Mouse (Mus musculus): Measurements from ENCODE around the gene Trim40. TPM values are rescaled to one million over a fixed set of nuclear protein-coding genes. Genes with fewer than 3 reads are reported as not detected.

Gene Trim40
- 6.8 TPM in 2 replicates for polyA plus RNA-seq (2015; fragmentation: Nextera tagmentation; extraction: Ambion mirVana)

DNA sequence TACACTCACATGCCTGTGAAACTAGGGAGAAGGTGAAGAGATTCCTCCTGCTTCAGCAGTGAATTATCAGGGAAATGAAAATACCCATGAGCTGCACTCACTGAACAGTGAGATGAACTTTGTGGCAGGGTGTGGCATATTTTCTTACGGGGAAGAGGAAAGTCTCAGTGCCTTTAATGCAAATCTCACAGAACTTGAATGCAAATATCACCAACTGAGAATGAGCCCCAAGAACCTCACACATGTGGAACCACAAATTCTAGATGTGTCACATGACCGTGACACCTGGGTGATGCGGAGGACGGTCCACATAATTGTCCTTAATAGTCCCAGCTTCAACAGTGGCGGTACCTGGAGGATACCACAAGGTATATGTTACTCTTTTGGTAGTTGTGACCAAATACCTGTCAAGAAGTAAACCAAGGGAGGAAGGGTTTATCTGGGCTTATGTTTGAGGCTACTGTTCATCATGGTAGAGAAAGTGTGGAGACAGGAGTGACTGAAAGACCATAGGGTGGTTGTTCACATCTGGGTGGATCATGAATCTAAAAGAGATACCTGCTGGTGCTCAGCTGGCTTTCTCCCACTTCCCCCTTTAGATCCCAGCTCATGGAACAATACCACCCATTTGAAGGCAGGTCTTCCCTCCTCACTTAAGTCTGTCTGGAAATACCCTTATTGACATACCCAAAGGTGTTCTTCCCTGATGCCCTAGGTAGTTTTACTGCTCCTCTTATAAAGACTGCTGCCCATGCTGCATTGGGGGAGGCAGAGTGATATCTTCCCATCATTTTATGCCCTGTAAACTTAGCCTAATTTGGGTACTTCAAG lies at the start of gene Trim40:
Gene Trim40, minus strand, starts transcription at position 51 of the 831 bp plus-strand sequence.
- Histone ChIP-seq H3K9ac (ENCODE audit: low read depth, low read length) (peak within 1 kb of the TSS; percentile 22; the same call in 1 of the 2 replicates), H3K4me3 (ENCODE audit: low read depth, low read length) (no peak within 1 kb of the TSS), H3K27me3 (replicated peaks; ENCODE audit: control insufficient read depth, insufficient read depth, low read length) (no peaks in the 10 kb centered on the region), H3K27ac (ENCODE audit: low read depth, low read length) (peak within 1 kb of the TSS; percentile 73), H3K4me2 (replicated peaks; ENCODE audit: low read depth) (peak within 1 kb of the TSS; percentile 46), H3K9me3 (ENCODE audit: control insufficient read depth) (no peaks in the 10 kb centered on the region), H3K36me3 (ENCODE audit: control insufficient read depth, insufficient read depth) (no peaks in the 10 kb centered on the region), H3K4me1 (replicated peaks; ENCODE audit: control insufficient read depth, insufficient read depth, low read length) (peaks cover 6% of the 10 kb centered on the region; the same call in 1 of the 2 replicates)
- TF ChIP-seq CTCF (IDR thresholded peaks at IDR 0.05; ENCODE audit: low read depth) = no peak
- 59% methylated on average over 5 of the region's 5 CpGs for WGBS
- peak; percentile 19; the same call in 1 of the 2 replicates for ATAC-seq

DNA sequence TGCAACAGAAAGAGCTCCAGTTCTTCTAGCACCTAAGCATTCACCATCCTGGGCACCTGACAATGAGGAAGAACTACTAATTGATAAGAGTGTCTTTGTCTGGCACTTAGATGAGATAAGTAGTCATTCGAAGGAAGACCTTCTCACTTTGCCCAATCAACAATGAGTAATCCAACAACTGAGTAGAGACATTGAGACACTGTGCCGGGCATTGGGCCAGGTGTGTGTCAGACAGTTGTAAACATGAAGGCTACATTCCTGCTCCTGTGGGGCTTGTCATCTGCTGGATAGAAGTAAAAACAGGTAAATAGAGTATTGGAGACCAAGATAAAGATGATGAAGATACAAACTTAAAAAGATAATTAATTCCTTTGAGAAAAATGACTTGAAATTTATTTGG lies 48.1 kb upstream of the Trim40 start:
- peaks cover 9% of the 10 kb centered on the region for H3K27me3 ChIP-seq (replicated peaks; ENCODE audit: control insufficient read depth, insufficient read depth, low read length)
- ATAC-seq = no peak
- H3K4me2 ChIP-seq (replicated peaks; ENCODE audit: low read depth) = no peak overlapping the region
- H3K9me3 ChIP-seq (ENCODE audit: control insufficient read depth) = no peaks in the 10 kb centered on the region
- no peak overlapping the region for H3K27ac ChIP-seq (ENCODE audit: low read depth, low read length)
- no peak overlapping the region for H3K4me3 ChIP-seq (ENCODE audit: low read depth, low read length)
- no peaks in the 10 kb centered on the region for H3K36me3 ChIP-seq (ENCODE audit: control insufficient read depth, insufficient read depth)
- no peaks in the 10 kb centered on the region; the same call in 1 of the 2 replicates for H3K4me1 ChIP-seq (replicated peaks; ENCODE audit: control insufficient read depth, insufficient read depth, low read length)
- no peak for TF ChIP-seq CTCF (IDR thresholded peaks at IDR 0.05; ENCODE audit: low read depth)
- no peak overlapping the region for H3K9ac ChIP-seq (ENCODE audit: low read depth, low read length)
- WGBS = 30% methylated on average over 2 of the region's 2 CpGs

DNA sequence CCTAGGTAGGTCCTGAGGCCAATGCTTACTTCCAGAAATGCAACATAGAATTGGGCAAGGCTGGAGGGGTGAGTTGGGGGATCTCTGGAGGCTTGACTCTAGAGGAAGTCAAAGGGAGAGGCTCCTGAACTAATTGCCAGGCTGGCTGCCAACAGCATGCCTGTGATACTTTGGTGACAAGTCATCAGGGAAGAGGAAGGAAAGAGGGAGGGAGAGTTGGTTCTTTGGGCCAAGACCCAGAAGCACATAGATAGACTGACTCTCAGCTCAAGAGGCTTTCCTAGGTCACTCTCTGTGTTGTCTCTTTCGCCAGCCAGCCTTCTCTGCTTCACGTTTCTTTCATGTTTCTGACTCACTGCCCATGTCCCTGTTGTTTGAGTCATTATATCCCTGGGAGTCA lies 41.9 kb upstream of the Trim40 start:
- H3K36me3 ChIP-seq (ENCODE audit: control insufficient read depth, insufficient read depth) = no peaks in the 10 kb centered on the region
- H3K4me1 ChIP-seq (replicated peaks; ENCODE audit: control insufficient read depth, insufficient read depth, low read length) = no peaks in the 10 kb centered on the region
- H3K27ac ChIP-seq (ENCODE audit: low read depth, low read length) = no peak overlapping the region
- no peaks in the 10 kb centered on the region for H3K9me3 ChIP-seq (ENCODE audit: control insufficient read depth)
- no peaks in the 10 kb centered on the region for H3K27me3 ChIP-seq (replicated peaks; ENCODE audit: control insufficient read depth, insufficient read depth, low read length)
- WGBS = 65% methylated on average over 2 of the region's 2 CpGs
- H3K4me3 ChIP-seq (ENCODE audit: low read depth, low read length) = no peak overlapping the region
- ATAC-seq = no peak
- H3K4me2 ChIP-seq (replicated peaks; ENCODE audit: low read depth) = no peak overlapping the region
- H3K9ac ChIP-seq (ENCODE audit: low read depth, low read length) = no peak overlapping the region
- no peak for TF ChIP-seq CTCF (IDR thresholded peaks at IDR 0.05; ENCODE audit: low read depth)

DNA sequence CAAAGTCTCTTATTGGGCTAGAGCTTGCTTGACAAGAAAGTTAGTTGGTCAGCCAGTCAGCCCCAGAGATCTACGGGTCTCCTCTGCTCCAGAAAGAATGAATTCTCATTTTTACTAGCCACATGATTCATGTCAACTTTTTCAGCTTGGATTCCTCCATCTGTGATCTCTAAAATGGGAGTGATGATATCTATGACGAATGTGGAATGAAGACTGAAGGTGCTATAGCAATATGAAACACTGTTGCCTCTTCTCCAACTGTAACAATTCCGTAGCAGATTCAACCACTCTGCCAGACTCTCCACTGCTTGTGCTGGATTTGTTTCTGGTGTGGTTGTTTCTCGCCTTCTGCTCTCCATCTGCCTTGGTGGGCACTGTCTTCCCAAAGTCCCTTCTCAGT lies 41.2 kb upstream of the Trim40 start:
- Histone ChIP-seq H3K4me3 (ENCODE audit: low read depth, low read length) (no peak overlapping the region), H3K27ac (ENCODE audit: low read depth, low read length) (no peak overlapping the region), H3K4me1 (replicated peaks; ENCODE audit: control insufficient read depth, insufficient read depth, low read length) (no peaks in the 10 kb centered on the region), H3K9me3 (ENCODE audit: control insufficient read depth) (no peaks in the 10 kb centered on the region), H3K27me3 (replicated peaks; ENCODE audit: control insufficient read depth, insufficient read depth, low read length) (no peaks in the 10 kb centered on the region), H3K9ac (ENCODE audit: low read depth, low read length) (no peak overlapping the region), H3K36me3 (ENCODE audit: control insufficient read depth, insufficient read depth) (no peaks in the 10 kb centered on the region), H3K4me2 (replicated peaks; ENCODE audit: low read depth) (no peak overlapping the region)
- ATAC-seq = no peak
- no peak for TF ChIP-seq CTCF (IDR thresholded peaks at IDR 0.05; ENCODE audit: low read depth)
- 81% methylated on average over 4 of the region's 4 CpGs for WGBS

DNA sequence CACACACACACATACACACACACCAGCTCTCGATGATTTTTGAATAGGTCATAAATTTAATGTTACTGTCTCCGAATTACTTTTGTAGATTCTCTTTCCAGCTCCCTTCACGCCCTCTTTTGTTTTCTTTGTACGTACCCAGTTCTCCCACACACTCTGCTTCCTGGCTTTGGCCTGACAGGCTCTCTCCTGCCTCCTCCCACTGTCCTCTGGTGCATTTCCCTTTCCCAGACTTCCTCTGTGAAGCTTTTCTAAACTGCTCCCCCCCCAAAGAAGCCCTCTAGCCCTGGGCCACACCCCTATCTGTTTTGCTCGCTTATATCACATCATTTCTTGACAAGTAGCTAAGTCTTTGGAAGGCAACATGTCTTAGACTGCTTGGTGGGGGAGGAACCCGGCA lies 40.3 kb upstream of the Trim40 start:
- Histone ChIP-seq H3K27me3 (replicated peaks; ENCODE audit: control insufficient read depth, insufficient read depth, low read length) (no peaks in the 10 kb centered on the region), H3K36me3 (ENCODE audit: control insufficient read depth, insufficient read depth) (no peaks in the 10 kb centered on the region), H3K27ac (ENCODE audit: low read depth, low read length) (no peak overlapping the region), H3K4me3 (ENCODE audit: low read depth, low read length) (no peak overlapping the region), H3K4me1 (replicated peaks; ENCODE audit: control insufficient read depth, insufficient read depth, low read length) (no peaks in the 10 kb centered on the region), H3K9me3 (ENCODE audit: control insufficient read depth) (no peaks in the 10 kb centered on the region), H3K9ac (ENCODE audit: low read depth, low read length) (no peak overlapping the region), H3K4me2 (replicated peaks; ENCODE audit: low read depth) (no peak overlapping the region)
- no peak for ATAC-seq
- no peak for TF ChIP-seq CTCF (IDR thresholded peaks at IDR 0.05; ENCODE audit: low read depth)
- 70% methylated on average over 6 of the region's 6 CpGs for WGBS

DNA sequence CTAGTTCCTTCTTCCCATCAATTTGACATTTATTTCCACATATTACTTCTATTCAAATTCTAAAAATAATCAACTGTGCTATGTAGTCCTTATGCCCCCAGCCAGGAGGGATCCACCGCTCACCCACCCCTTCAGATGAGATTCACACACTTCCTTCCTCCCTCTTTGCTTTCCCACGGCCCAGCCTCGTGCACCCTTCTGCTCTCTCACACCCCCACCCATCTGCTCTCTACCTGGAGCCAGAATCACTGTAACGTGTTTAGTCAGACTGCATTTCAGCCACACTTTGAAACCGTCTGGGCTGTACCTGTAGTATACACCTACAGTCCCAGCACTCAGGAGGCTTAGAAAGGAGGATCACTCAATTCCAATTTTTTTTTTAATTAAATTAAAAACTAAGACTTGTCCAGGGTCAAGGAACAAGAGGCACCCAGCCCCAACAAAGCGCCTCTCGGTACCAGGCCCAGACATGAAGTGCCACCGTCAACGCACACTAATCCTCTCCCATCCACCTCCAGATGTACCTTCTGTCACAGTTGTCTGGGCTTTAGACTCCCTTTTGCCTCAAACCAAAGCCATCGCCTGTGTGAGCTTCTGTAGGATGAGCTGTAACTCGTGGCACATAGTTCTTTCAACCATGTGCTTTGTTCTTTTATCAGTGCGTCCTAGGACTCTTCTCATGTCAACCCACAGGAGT lies 39.5 kb upstream of the Trim40 start:
- Histone ChIP-seq H3K27me3 (replicated peaks; ENCODE audit: control insufficient read depth, insufficient read depth, low read length) (no peaks in the 10 kb centered on the region), H3K9ac (ENCODE audit: low read depth, low read length) (no peak overlapping the region), H3K4me1 (replicated peaks; ENCODE audit: control insufficient read depth, insufficient read depth, low read length) (no peaks in the 10 kb centered on the region), H3K36me3 (ENCODE audit: control insufficient read depth, insufficient read depth) (no peaks in the 10 kb centered on the region), H3K9me3 (ENCODE audit: control insufficient read depth) (no peaks in the 10 kb centered on the region), H3K4me3 (ENCODE audit: low read depth, low read length) (no peak overlapping the region), H3K4me2 (replicated peaks; ENCODE audit: low read depth) (no peak overlapping the region), H3K27ac (ENCODE audit: low read depth, low read length) (no peak overlapping the region)
- TF ChIP-seq CTCF (IDR thresholded peaks at IDR 0.05; ENCODE audit: low read depth) = no peak
- 78% methylated on average over 12 of the region's 12 CpGs for WGBS
- no peak for ATAC-seq

Measured in intestine, postnatal 0 days (tissue).